Mouse (Mus musculus) cerebellum, adult 2 months (tissue): Measurements from ENCODE around the gene Enkur.

ENCODE experiments used
- CTCF ChIP-seq: fragments of 200-500 bp; IDR thresholded peaks from 2 replicates; pipeline ENCODE4 v1.5.1; 2011; ENCODE audit warnings: low read depth, mild to moderate bottlenecking, control low read depth, low read length, moderate library complexity, borderline replicate concordance; ENCODE audit not compliant: insufficient read depth
- POLR2A ChIP-seq: fragments of 200-500 bp; IDR thresholded peaks from 2 replicates; pipeline ENCODE4 v1.6.1; 2011; ENCODE audit warnings: low read length, control low read depth, borderline replicate concordance; ENCODE audit not compliant: insufficient read depth

- TF ChIP-seq CTCF, result no peak
- TF ChIP-seq POLR2A, result no peak
Observed at GRCm38 (mm10) chr2:21205831-21206159, 630 bp upstream of the Enkur start.
